Mouse (Mus musculus): Measurements from ENCODE around the gene Itgb1bp1. TPM values are rescaled to one million over a fixed set of nuclear protein-coding genes. Genes with fewer than 3 reads are reported as not detected.

The Itgb1bp1 gene
- polyA plus RNA-seq (2012; ENCODE audit: insufficient read depth, insufficient read length, low replicate concordance, missing spikeins), result not detected in 2 replicates

DNA sequence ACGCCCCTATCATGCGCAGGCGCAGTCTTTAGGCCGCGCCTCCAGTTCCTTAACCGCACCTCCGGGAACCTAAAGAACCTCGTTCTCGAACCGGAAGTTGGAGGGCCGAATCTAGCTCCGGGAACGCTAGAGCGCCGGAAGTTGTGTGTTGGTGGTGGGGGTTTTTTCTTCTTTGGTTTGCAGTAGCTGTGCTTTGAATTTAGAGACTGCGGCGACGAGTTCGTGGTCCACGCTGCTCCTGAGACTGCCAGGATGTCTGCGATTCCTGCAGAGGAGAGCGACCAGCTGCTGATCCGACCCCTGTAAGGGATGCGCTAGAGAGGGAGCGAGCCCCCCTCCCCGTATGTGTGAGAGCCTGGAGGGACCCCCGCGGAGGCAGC lies at the start of gene Itgb1bp1:
TSS of gene Itgb1bp1 (minus strand) at position 42 of the 380 bp plus-strand sequence.
- peak within 1 kb of the TSS; percentile 57 for H3K27ac ChIP-seq (ENCODE audit: insufficient read depth, low read depth, low read length)

GRCm38 (mm10) chr12:21335869-21336268 lies 49.8 kb upstream of the Itgb1bp1 start:
- H3K27ac ChIP-seq (ENCODE audit: insufficient read depth, low read depth, low read length), result no peak overlapping the region
- TF ChIP-seq CTCF (IDR thresholded peaks at IDR 0.05; ENCODE audit: insufficient read depth, low read depth, low read length), result no peak
- TF ChIP-seq POLR2A (IDR thresholded peaks at IDR 0.05; ENCODE audit: insufficient read depth, low read depth, low read length), result no peak
- H3K4me1 ChIP-seq (ENCODE audit: control insufficient read depth, insufficient read depth, low read length), result peaks cover 5% of the 10 kb centered on the region; the same call in 1 of the 2 replicates
- H3K4me3 ChIP-seq (ENCODE audit: insufficient read depth, low read depth, low read length), result no peak overlapping the region
- 60% methylated on average over 7 of the region's 7 CpGs for WGBS

More for the DNA sequence above, at the start of gene Itgb1bp1:
- no peaks in the 10 kb centered on the region; the same call in 1 of the 2 replicates for H3K4me1 ChIP-seq (ENCODE audit: control insufficient read depth, insufficient read depth, low read length)
- under 1% methylated on average over 28 of the region's 28 CpGs for WGBS
- TF ChIP-seq CTCF (IDR thresholded peaks at IDR 0.05; ENCODE audit: insufficient read depth, low read depth, low read length) (no peak), POLR2A (IDR thresholded peaks at IDR 0.05; ENCODE audit: insufficient read depth, low read depth, low read length) (peak; percentile 43; the same call in 1 of the 2 replicates)
- peak within 1 kb of the TSS; percentile 67 for H3K4me3 ChIP-seq (ENCODE audit: insufficient read depth, low read depth, low read length)

GRCm38 (mm10) chr12:21333766-21334165 lies 47.7 kb upstream of the Itgb1bp1 start:
- TF ChIP-seq POLR2A (IDR thresholded peaks at IDR 0.05; ENCODE audit: insufficient read depth, low read depth, low read length) (no peak), CTCF (IDR thresholded peaks at IDR 0.05; ENCODE audit: insufficient read depth, low read depth, low read length) (no peak)
- WGBS, result 93% methylated on average over 5 of the region's 5 CpGs
- Histone ChIP-seq H3K4me3 (ENCODE audit: insufficient read depth, low read depth, low read length) (no peak overlapping the region), H3K4me1 (ENCODE audit: control insufficient read depth, insufficient read depth, low read length) (peaks cover 6% of the 10 kb centered on the region; the same call in 1 of the 2 replicates), H3K27ac (ENCODE audit: insufficient read depth, low read depth, low read length) (no peak overlapping the region)

GRCm38 (mm10) chr12:21333021-21333420 lies 46.9 kb upstream of the Itgb1bp1 start:
- TF ChIP-seq CTCF (IDR thresholded peaks at IDR 0.05; ENCODE audit: insufficient read depth, low read depth, low read length), result no peak
- WGBS, result 95% methylated on average over 7 of the region's 7 CpGs
- Histone ChIP-seq H3K4me3 (ENCODE audit: insufficient read depth, low read depth, low read length) (no peak overlapping the region), H3K27ac (ENCODE audit: insufficient read depth, low read depth, low read length) (no peak overlapping the region), H3K4me1 (ENCODE audit: control insufficient read depth, insufficient read depth, low read length) (peaks cover 6% of the 10 kb centered on the region; the same call in 1 of the 2 replicates)

DNA sequence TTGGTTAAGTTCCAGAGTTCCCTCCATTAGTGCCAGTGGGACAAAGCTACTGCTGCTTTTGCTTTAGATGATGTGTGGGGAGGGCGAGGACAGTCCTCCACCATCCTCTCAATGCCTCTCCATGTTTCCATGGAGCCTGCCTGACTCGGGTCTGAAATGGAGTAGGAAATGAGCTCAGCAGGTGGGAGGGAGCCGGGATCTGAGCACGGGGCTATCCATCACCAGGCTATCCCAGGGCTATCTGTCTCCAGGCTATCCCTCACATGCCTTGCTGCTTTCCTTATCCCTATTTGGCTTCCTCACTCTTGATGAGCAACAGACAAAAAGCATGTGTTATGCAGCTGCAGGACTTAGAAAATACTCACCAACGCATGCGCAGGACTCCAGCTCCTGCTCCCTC lies 45.6 kb upstream of the Itgb1bp1 start:
- TF ChIP-seq POLR2A (IDR thresholded peaks at IDR 0.05; ENCODE audit: insufficient read depth, low read depth, low read length) (no peak), CTCF (IDR thresholded peaks at IDR 0.05; ENCODE audit: insufficient read depth, low read depth, low read length) (no peak)
- 79% methylated on average over 6 of the region's 6 CpGs for WGBS
- no peak overlapping the region for H3K27ac ChIP-seq (ENCODE audit: insufficient read depth, low read depth, low read length)
- H3K4me1 ChIP-seq (ENCODE audit: control insufficient read depth, insufficient read depth, low read length), result peaks cover 6% of the 10 kb centered on the region; the same call in 1 of the 2 replicates
- H3K4me3 ChIP-seq (ENCODE audit: insufficient read depth, low read depth, low read length), result no peak overlapping the region

DNA sequence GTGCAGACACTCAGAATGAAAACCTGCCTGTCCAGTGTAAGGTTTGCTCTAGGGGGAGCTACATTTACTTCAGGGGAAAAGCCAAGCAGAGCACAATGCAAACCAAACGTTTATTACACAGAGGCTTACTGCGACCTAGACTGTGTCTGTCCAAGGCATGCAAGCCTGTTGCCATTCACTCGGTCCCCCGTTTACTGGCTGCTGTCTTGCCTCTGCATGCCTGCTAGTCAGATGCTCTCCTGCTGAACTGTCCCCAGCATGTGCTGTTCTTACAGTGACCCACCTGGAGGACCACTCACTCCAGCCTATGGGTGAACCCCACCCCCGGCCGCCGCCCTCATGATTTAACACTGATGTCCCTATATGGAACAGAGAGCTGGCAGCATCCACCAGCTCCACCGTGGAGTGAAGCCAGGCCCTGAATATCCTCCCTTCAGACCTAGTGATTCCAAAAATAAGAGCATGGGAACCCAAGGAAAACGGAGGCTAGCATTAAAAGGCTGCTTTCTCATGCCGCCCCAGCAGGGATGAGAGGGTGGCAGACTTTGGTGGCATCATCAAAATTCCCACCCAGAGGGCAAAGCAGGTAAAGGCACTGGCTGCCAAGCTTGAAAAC lies 45.0 kb upstream of the Itgb1bp1 start:
- Histone ChIP-seq H3K27ac (ENCODE audit: insufficient read depth, low read depth, low read length) (no peak overlapping the region), H3K4me1 (ENCODE audit: control insufficient read depth, insufficient read depth, low read length) (peaks cover 6% of the 10 kb centered on the region; the same call in 1 of the 2 replicates), H3K4me3 (ENCODE audit: insufficient read depth, low read depth, low read length) (no peak overlapping the region)
- TF ChIP-seq CTCF (IDR thresholded peaks at IDR 0.05; ENCODE audit: insufficient read depth, low read depth, low read length), result no peak
- no peak for TF ChIP-seq POLR2A (IDR thresholded peaks at IDR 0.05; ENCODE audit: insufficient read depth, low read depth, low read length)
- 73% methylated on average over 10 of the region's 10 CpGs for WGBS

DNA sequence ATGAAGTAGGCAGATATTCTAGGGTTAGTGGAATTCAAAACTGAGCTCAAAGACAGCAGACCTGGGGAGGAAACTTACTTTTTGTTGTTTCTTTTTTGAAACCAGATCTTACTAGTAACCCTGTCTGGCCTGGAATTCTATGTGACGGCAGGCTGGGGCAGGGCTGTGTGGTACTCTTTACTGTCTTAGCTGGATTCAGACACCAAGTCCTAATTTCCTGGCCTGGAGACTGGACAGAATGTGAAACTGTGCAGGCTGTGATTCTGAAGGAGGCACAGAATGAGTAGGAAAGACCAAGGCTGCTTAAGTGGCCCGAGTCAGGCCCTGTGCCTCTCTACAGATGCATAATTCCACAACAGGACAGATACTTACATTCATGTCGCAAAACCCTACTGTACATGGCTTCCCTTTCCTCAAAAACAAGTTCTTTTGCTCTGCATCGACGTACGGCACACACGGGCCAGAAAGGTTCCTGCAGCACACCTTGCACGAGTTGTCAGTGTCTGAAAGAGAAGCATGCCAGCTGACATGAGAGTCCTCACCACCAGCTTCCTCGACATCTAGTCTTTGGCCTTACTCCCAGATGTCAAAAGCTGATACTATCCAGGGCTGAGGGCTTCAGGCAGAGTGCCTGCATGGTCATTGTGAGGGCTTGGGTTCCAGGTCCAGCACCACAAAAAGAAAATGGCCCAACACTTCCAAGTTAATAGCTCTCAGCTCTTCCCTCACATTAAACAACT lies 43.7 kb upstream of the Itgb1bp1 start:
- TF ChIP-seq CTCF (IDR thresholded peaks at IDR 0.05; ENCODE audit: insufficient read depth, low read depth, low read length) (no peak), POLR2A (IDR thresholded peaks at IDR 0.05; ENCODE audit: insufficient read depth, low read depth, low read length) (no peak)
- 92% methylated on average over 9 of the region's 9 CpGs for WGBS
- Histone ChIP-seq H3K27ac (ENCODE audit: insufficient read depth, low read depth, low read length) (no peak overlapping the region), H3K4me1 (ENCODE audit: control insufficient read depth, insufficient read depth, low read length) (0 out of 2 replicates have a peak, but pooled peaks cover 2% of the 10 kb centered on the region), H3K4me3 (ENCODE audit: insufficient read depth, low read depth, low read length) (no peak overlapping the region)

- H3K27ac ChIP-seq (ENCODE audit: insufficient read depth, low read depth, low read length), result no peak overlapping the region
- H3K4me1 ChIP-seq (ENCODE audit: control insufficient read depth, insufficient read depth, low read length), result 0 out of 2 replicates have a peak, but pooled peaks cover 2% of the 10 kb centered on the region
- H3K4me3 ChIP-seq (ENCODE audit: insufficient read depth, low read depth, low read length), result no peak overlapping the region
- WGBS, result 92% methylated on average over 3 of the region's 3 CpGs
- TF ChIP-seq POLR2A (IDR thresholded peaks at IDR 0.05; ENCODE audit: insufficient read depth, low read depth, low read length), result no peak
These were observed 40.2 kb upstream of the Itgb1bp1 start for GRCm38 (mm10) chr12:21326325-21326724.

DNA sequence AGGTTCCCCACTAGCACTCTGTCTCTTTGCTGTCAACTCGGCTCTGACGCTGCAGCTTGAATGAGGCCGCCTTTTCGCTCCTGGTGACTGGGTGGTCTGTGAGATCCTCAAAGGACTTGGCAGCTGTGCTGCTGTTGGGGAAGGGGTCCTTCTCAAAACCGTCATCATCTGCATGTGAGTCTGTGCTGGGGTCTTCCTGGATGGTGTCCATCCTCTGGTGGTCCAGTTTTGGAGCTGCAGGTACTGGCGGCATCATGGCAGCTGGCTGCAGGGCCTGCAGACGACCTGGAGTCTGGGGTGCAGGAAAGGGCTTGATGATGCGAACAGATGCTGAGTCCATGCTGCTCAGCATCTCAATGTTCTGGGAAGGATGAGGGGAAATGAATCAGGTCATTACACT lies 39.2 kb upstream of the Itgb1bp1 start:
- Histone ChIP-seq H3K4me1 (ENCODE audit: control insufficient read depth, insufficient read depth, low read length) (no peaks in the 10 kb centered on the region), H3K27ac (ENCODE audit: insufficient read depth, low read depth, low read length) (no peak overlapping the region), H3K4me3 (ENCODE audit: insufficient read depth, low read depth, low read length) (no peak overlapping the region)
- no peak for TF ChIP-seq CTCF (IDR thresholded peaks at IDR 0.05; ENCODE audit: insufficient read depth, low read depth, low read length)
- TF ChIP-seq POLR2A (IDR thresholded peaks at IDR 0.05; ENCODE audit: insufficient read depth, low read depth, low read length), result no peak
- 87% methylated on average over 8 of the region's 8 CpGs for WGBS
